8 mouse cellular contexts compared by ENCODE assay signal in genomic region chr9:20868448-20869001, GRCm38 (mm10). TPM values are rescaled to one million over a fixed set of nuclear protein-coding genes. Genes with fewer than 3 reads are reported as not detected.
DNase-seq lines count a peak whose midpoint lies in the region; ATAC-seq and TF ChIP-seq lines count a peak whose summit lies in the region.

Gene A230050P20Rik (plus strand): TSS chr9:20868642.

- H3K27ac ChIP-seq in heart, embryonic 12.5 days (ENCODE audit: poor library complexity, severe bottlenecking): no peak within 1 kb of the TSS
- H3K27ac ChIP-seq in kidney, postnatal 0 days: no peak within 1 kb of the TSS
- H3K27ac ChIP-seq in liver, embryonic 12.5 days: no peak within 1 kb of the TSS

- H3K4me1 ChIP-seq in heart, embryonic 12.5 days (replicated peaks): peaks cover 10% of the 10 kb centered on the region
- no peaks in the 10 kb centered on the region; the same call in 1 of the 2 replicates for H3K4me1 ChIP-seq in kidney, postnatal 0 days (replicated peaks; ENCODE audit: insufficient read depth, low read length)
- H3K4me1 ChIP-seq in liver, embryonic 12.5 days: peaks cover 12% of the 10 kb centered on the region

- H3K9ac ChIP-seq in heart, embryonic 12.5 days: peak within 1 kb of the TSS; percentile 43
- peak within 1 kb of the TSS; percentile 58 for H3K9ac ChIP-seq in kidney, postnatal 0 days (ENCODE audit: low read depth, low read length)
- peak within 1 kb of the TSS; percentile 66 for H3K9ac ChIP-seq in liver, embryonic 12.5 days

- H3K4me2 ChIP-seq in heart, embryonic 12.5 days: peak within 1 kb of the TSS; percentile 69
- peak within 1 kb of the TSS; percentile 82 for H3K4me2 ChIP-seq in kidney, postnatal 0 days (ENCODE audit: low read length)
- peak within 1 kb of the TSS; percentile 82 for H3K4me2 ChIP-seq in liver, embryonic 12.5 days

- H3K36me3 ChIP-seq in heart, embryonic 12.5 days: 0 out of 2 replicates have a peak, but pooled peaks cover 2% of the 10 kb centered on the region
- H3K36me3 ChIP-seq in kidney, postnatal 0 days (ENCODE audit: insufficient read depth, low read length): peaks cover 17% of the 10 kb centered on the region; the same call in 1 of the 2 replicates
- H3K36me3 ChIP-seq in liver, embryonic 12.5 days: peaks cover 9% of the 10 kb centered on the region; the same call in 1 of the 2 replicates

- peaks cover 57% of the 10 kb centered on the region for H3K27me3 ChIP-seq in heart, embryonic 12.5 days (replicated peaks)
- H3K27me3 ChIP-seq in kidney, postnatal 0 days (ENCODE audit: insufficient read depth, low read length): no peaks in the 10 kb centered on the region
- H3K27me3 ChIP-seq in liver, embryonic 12.5 days (replicated peaks): peaks cover 68% of the 10 kb centered on the region

- ATAC-seq in common myeloid progenitor, adult 5-6 weeks (replicated peaks; ENCODE audit: low read depth, poor library complexity, severe bottlenecking): peak; percentile 59
- peak; percentile 49 for ATAC-seq in heart, embryonic 12.5 days (ENCODE audit: insufficient number of reproducible peaks, low FRiP score)
- ATAC-seq in kidney, postnatal 0 days (replicated peaks; ENCODE audit: low FRiP score, low read depth): peak; percentile 65
- peak; percentile 50 for ATAC-seq in liver, embryonic 12.5 days
- ATAC-seq in monocyte, adult 5-6 weeks (replicated peaks; ENCODE audit: insufficient number of reproducible peaks, low FRiP score, low TSS enrichment, poor library complexity, severe bottlenecking): no peak

- no peak for TF ChIP-seq CTCF in kidney, postnatal 0 days (IDR thresholded peaks at IDR 0.05; ENCODE audit: low read depth)

- DNase-seq in urinary bladder, adult 2 months (ENCODE audit: low spot score): peak; percentile 53
- DNase-seq in urinary bladder, postnatal 10 days (ENCODE audit: low spot score): no peak
- peak; percentile 53 for DNase-seq in kidney, postnatal 0 days (ENCODE audit: low spot score)
- DNase-seq in thymus, postnatal 4 days: peak; percentile 67

- peak within 1 kb of the TSS; percentile 55 for H3K4me3 ChIP-seq in heart, embryonic 12.5 days
- peak within 1 kb of the TSS; percentile 58 for H3K4me3 ChIP-seq in kidney, postnatal 0 days (replicated peaks; ENCODE audit: low read depth, low read length)
- H3K4me3 ChIP-seq in liver, embryonic 12.5 days: peak within 1 kb of the TSS; percentile 65

- WGBS in heart, embryonic 12.5 days: 7% methylated on average over 53 of the region's 53 CpGs
- WGBS in kidney, postnatal 0 days: 4% methylated on average over 53 of the region's 53 CpGs
- 4% methylated on average over 53 of the region's 53 CpGs for WGBS in liver, embryonic 12.5 days (ENCODE audit: insufficient replicate concordance)

- no peaks in the 10 kb centered on the region for H3K9me3 ChIP-seq in heart, embryonic 12.5 days (replicated peaks)
- H3K9me3 ChIP-seq in kidney, postnatal 0 days (replicated peaks; ENCODE audit: low read length): no peaks in the 10 kb centered on the region
- H3K9me3 ChIP-seq in liver, embryonic 12.5 days (replicated peaks): no peaks in the 10 kb centered on the region

RNA-seq across cellular contexts. Expression of gene A230050P20Rik, which starts in this region (rescaled TPM):
- 59.3 and 71.9 TPM in 2 replicates for polyA plus RNA-seq in urinary bladder, adult 2 months (2012; rRNA removed)
- 25.7 and 27.9 TPM in 2 replicates for total RNA-seq in common myeloid progenitor, adult 5-6 weeks (2017)
- 6.5 and 7.1 TPM in 2 replicates for polyA plus RNA-seq in heart, embryonic 12.5 days (2016; fragmentation: Nextera tagmentation; extraction: Ambion mirVana)
- 7.6 and 11.5 TPM in 2 replicates for polyA plus RNA-seq in kidney, postnatal 0 days (2015; fragmentation: Nextera tagmentation; extraction: Ambion mirVana)
- 7.9 TPM in 2 replicates for polyA plus RNA-seq in liver, embryonic 12.5 days (2016; fragmentation: Nextera tagmentation; extraction: Ambion mirVana)
- total RNA-seq in monocyte, adult 5-6 weeks (2017): 5.2 to 12.0 TPM (median 11.8 TPM) in 3 replicates
